Mouse (Mus musculus) cerebellum, adult 11 months (tissue): ENCODE data around the gene Dpysl5.

Experiments used
- DNase-seq: peaks from one replicate; pipeline ENCODE4 v3.0.0; 2022

Gene Dpysl5

DNA sequence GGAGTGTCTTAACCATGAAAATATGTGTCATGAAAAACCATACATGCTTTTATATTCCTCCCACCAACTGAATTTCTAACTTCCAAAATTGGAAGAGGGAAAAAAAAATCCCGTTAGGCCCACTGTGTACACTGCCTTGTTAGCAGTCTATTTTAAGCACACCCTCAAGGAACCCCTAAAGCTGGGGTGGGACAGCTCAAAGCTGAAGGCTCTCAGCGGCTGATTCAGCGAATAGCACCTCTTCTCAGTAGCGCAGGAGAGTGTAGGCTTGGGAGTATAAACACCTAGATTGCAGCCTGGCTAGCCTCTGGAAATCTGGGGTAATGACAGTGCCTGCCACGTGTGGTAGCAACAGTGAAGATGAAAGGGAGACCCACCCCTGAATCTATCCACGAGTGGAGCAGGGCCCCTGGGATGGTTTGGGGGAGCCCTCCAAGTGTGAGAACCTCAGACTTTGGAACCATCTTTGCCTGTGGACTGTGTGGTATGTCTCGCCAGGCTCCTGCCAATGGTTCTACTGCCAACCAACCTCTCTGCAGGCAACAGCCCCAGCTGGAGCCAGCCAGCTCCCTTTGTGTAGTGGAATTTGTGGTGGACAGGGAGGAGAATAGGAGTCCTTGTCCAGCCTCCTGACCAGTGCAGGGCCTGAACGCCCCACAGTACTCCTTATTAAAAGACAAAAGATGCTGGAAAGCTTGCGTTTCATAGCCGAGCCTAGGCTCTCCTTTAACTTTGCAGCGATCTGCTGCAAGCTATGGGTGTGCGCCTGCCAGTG, 54.4 kb downstream of the Dpysl5 start:
- no peak for DNase-seq

GRCm38 (mm10) chr5:30768082-30768481, 56.7 kb downstream of the Dpysl5 start:
- DNase-seq: no peak

DNA sequence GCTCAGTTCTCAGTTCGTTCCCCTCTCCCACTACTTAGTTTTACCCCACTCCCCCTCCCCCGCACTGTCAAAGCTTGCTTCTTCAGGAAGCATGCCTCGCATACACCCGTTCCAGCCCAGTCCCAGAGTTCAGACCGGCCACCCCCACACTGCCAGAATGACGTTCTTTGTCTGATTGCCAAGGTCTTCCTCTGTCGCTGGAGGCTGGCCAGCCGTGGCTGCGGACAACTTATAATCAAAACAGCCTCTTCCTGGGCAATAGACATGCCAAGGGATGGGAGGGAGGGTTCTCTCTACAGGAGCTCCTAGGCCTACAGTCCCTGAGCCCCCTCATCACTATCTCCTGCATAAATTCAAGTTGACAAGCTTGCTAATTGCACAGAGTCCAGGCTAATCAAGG, 57.2 kb downstream of the Dpysl5 start:
- DNase-seq: peak; percentile 10

- no peak for DNase-seq
Observed at GRCm38 (mm10) chr5:30769075-30769474, 57.7 kb downstream of the Dpysl5 start.

DNA sequence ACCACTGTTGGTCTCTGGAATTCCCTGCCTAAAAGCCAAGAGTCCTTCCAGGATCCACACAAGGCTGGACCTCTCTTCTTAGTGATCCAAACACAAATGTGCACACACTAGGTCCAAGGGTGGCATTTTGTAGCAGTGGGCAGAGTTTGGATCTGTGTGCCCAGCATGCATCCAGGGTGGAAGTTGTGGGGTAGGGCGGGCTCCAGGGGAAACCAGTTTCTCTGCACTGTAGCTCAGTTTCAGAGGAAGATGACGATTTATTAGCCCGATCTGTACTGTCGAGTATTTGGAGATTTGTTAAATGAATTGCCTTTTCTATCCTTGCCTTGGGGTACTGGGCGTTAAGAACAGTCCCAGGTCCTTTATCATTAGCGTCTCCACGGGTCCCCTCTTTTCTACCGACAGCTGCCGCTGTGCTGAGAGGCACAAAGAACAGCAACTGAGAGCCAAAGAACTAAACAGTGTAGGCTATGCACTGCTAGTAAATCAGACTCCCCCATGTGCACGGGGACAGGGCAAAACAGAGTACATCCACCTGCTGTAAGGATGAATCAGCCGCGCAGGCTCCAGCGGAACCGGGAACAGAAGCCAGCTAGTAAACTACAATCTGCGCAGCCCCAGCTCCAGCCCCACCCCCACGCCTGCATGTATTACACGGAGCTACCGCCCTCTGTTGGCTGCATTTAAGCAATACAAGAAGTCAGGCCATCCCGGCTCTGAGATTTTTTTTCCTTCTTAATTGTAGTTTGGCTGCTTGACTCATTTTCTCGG, 63.4 kb downstream of the Dpysl5 start:
- DNase-seq: peak; percentile 90

DNA sequence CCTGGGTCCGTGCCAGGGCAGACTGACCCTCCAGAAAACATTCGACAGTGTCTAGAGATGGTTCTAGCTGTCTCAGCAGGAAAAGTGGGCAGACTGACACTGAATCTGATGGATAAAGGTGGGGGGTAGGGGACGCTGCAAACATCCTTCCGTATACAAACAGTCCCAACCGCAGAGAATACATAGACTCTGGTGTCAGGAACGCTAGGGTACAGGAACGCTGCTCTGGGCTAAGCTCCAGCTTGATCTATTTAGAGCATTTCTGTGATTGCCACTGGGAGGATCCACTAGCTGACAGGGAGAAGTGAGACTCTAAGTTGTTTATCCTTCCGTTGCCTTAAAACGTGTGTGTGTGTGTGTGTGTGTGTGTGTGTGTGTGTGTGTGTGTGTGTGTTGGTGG, 69.3 kb downstream of the Dpysl5 start:
- DNase-seq: no peak

GRCm38 (mm10) chr5:30781147-30781546, 69.8 kb downstream of the Dpysl5 start:
- DNase-seq: no peak

GRCm38 (mm10) chr5:30787381-30787780, 76.0 kb downstream of the Dpysl5 start:
- DNase-seq: no peak

GRCm38 (mm10) chr5:30790047-30790446, 78.7 kb downstream of the Dpysl5 start:
- DNase-seq: no peak

DNA sequence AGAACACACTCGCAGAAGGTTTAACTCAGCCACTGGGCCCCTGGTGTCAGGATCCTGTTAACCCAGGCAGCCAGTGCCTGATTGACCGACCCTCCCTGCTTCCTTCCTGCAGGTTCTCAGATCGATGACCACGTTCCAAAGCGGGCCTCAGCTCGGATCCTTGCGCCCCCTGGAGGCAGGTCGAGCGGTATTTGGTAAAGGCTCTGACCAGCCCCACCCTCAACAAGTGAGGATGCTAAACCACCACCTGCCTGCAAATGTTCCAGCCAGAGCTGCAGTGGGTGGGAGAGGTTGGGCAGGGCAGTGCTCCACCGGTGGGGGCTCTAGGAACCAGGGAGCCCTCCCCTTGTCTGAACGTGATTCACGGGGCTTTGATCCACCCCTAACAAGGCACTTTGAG, 84.8 kb downstream of the Dpysl5 start:
- peak; percentile 72 for DNase-seq

DNA sequence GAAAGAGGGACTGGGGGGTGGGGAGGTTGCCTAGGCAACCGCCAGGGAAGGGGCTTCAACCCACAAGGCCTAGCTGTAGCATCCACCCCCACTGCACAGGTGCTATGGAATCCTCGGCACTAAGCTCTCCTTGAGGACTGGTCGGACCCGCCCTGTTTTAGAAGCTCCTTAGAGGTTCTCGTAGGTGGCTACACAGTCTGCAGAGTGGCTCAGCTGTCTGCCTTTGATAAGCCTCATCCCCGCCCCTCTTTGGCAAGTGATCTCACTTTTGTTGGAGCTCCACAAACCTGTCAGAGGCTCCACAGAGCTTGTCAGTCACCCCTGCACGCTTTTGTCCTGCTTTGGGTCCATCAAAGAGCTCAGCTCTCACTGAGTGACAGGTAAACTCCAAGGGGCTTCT, 86.1 kb downstream of the Dpysl5 start:
- DNase-seq: no peak

- DNase-seq: no peak
Observed at GRCm38 (mm10) chr5:30797982-30798381, 86.6 kb downstream of the Dpysl5 start.

DNA sequence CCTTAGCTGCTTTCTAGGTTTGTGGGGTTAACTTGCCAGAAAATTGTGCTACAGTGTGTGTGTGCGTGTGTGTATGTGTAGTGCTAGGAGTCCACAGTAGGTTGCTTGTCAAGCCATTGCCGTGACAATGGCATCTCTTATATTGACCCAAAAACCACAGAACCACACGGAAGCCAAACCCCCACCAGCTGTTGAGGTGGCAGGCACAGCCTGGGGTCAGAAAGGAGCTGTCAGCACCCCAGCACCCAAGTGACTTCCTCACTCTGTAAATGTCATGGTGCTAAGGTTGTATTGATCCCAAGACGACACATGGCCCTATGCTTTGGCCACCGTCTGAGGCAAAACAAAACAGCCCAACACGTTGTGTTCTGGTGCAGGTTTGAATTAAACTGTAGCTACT, 87.6 kb downstream of the Dpysl5 start:
- no peak for DNase-seq

- no peak for DNase-seq
Observed at GRCm38 (mm10) chr5:30802724-30803467, 91.5 kb downstream of the Dpysl5 start.

GRCm38 (mm10) chr5:30806106-30806505, 94.7 kb downstream of the Dpysl5 start:
- DNase-seq: peak; percentile 91

DNA sequence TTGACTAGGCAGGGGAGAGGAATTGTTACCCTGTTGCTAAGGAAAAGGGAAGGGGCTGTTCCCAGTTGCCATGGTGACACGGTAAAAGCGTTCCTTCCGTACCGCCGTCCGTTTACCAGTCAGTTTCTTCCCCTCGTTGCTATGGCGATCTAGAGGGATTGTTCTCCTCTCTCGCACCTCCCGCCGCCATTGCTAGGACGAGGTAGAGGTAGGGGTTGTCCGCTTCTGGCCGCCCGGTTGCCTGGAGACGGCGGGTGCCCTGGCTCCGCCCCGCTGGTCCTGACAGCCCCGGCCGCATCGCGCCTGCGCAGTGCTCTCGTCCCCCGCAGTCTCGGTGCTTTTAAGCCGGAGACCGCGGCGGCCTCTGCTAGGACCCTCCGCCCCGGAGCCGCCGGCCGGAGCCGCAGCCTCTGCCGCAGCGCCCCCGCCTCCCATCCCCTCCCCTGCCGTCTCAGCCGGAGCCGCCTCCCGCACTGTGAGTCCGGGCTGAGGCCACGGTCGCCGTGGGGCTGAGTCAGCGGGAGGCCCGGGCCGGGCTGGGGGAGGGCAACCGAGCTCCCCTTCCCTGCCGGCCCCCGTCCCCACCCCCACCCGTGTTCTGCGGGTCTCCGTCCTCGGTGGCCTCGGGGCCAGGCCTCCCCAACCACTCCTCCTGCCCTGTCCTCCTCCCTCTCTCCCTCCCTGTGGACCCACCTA, 103.2 kb downstream of the Dpysl5 start, which contains the start of gene Mapre3:
Mapre3 (plus strand) TSS at position 218 of the 696 bp plus-strand sequence.
- DNase-seq: peak; percentile 93

DNA sequence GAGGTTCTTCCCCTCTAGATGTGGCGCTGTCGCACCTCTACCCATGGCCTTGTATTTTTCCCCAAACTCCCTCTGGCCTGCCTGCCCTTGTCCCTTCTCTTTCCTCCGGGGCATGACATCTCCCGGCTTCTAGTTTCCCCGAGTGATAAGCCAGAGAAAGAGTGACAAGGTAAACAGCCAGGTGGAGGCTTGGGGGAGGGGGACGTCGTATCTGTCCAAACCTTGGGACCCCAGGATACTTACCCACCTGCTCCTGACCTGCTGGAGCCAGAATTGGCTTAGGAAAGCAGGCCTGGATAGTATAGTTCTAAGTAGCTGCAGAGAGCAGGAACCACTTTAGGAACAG, 103.7 kb downstream of the Dpysl5 start:
- DNase-seq: no peak

- no peak for DNase-seq
Observed at GRCm38 (mm10) chr5:30816261-30816791, 105.0 kb downstream of the Dpysl5 start.

DNA sequence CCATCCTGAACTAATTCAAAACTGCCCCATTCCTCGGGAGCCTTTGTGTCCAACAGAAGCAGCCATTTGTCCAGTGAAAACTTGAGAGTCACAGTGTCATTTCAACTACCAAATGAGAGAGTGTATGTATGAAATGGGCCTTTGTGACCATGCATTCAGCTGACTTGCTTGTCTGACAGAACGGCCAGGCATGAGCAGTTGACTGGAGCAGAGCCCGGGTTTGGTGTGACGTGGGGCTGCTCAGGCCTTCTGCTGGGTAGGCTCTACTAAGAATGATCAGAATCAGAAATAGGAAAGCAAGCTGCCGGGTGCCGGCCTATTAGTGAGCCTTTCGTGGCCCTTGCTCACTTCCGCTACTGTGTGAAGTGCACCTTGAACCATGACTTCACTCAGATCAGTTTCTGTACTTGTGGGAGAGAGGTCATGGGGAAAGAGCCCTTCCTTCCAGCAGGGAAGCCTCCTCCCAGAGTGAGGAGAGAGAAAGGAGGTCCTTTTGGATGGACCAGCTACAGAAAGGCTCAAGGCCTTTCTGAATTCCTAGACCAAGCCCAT, 107.5 kb downstream of the Dpysl5 start:
- DNase-seq: no peak

DNA sequence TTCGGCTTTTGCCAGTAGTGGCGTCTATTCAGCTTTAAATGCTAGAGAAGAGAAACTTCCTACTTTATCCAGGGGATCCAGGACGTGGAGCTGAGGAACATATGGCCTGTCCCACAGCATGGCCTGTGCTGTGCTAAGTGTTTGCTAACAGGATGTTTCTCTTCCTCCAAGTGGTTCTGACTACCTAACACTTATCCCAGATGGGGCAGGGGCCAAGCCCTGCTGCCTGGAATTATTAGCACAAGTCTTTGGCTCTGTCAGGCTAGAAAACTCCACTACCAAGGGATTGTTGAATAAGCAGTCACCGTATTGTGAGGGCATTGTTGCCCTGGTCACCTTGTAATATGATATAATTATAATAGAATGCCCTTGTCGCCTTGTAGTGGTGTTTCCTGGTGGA, 111.3 kb downstream of the Dpysl5 start:
- no peak for DNase-seq

DNA sequence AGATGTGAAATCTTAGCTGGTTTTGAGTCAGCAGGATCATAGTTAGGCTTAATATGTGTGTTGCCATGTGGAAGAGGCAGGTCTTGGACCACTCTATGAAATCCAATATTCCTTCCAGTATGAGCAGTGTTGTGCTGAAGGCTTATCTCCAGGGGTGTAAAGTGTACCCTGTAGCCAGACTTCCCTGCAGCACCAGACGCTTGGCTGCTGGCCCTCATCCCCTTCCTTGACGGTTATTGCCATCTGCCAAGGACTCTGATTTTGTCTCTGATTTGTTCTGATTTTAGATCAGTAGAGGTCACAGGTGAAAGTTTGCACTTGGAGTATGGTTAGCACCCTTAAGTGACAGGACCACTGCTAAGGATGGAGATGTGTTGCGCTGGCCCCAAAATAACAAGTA, 111.7 kb downstream of the Dpysl5 start:
- DNase-seq: no peak
